Comparison of ENCODE assay signal across 25 mouse cellular contexts in genomic region chr1:119537651-119538050, GRCm38 (mm10).
"Had no signal": no experiment of that assay in that cellular context is flagged by ENCODE, and none has a peak within 500 bp of the region (broad histone marks: within the 10 kb centered on the region; RNA-seq: fewer than 3 reads in every experiment).

No protein-coding gene starts in this region.

- H3K4me2 ChIP-seq: kidney, embryonic 15.5 days; limb, embryonic 13.5 days; liver, embryonic 12.5 days; liver, embryonic 15.5 days; lung, embryonic 15.5 days; midbrain, embryonic 11.5 days; neural tube, embryonic 12.5 days; neural tube, embryonic 15.5 days; stomach, embryonic 15.5 days had no signal

- H3K9ac ChIP-seq: kidney, embryonic 15.5 days; limb, embryonic 13.5 days; liver, embryonic 12.5 days; liver, embryonic 15.5 days; lung, embryonic 15.5 days; neural tube, embryonic 12.5 days; neural tube, embryonic 15.5 days; stomach, embryonic 15.5 days had no signal

- ATAC-seq: liver, embryonic 12.5 days had no signal

- H3K4me3 ChIP-seq: kidney, embryonic 15.5 days; limb, embryonic 10.5 days; limb, embryonic 13.5 days; liver, embryonic 12.5 days; liver, embryonic 15.5 days; lung, embryonic 15.5 days; megakaryocyte, embryonic 14.5 days; neural tube, embryonic 12.5 days; neural tube, embryonic 15.5 days; stomach, embryonic 15.5 days had no signal

- H3K36me3 ChIP-seq: limb, embryonic 13.5 days; liver, embryonic 12.5 days; liver, embryonic 15.5 days; lung, embryonic 15.5 days; neural tube, embryonic 15.5 days; stomach, embryonic 15.5 days had no signal

- H3K9me3 ChIP-seq: kidney, embryonic 15.5 days; limb, embryonic 10.5 days; limb, embryonic 13.5 days; liver, embryonic 12.5 days; liver, embryonic 15.5 days; lung, embryonic 15.5 days; neural tube, embryonic 12.5 days; neural tube, embryonic 15.5 days; stomach, embryonic 15.5 days had no signal

- H3K27me3 ChIP-seq: kidney, embryonic 15.5 days; limb, embryonic 13.5 days; liver, embryonic 12.5 days; liver, embryonic 15.5 days; lung, embryonic 15.5 days; neural tube, embryonic 12.5 days; neural tube, embryonic 15.5 days; stomach, embryonic 15.5 days had no signal

- H3K27ac ChIP-seq: kidney, embryonic 15.5 days; limb, embryonic 10.5 days; limb, embryonic 13.5 days; liver, embryonic 12.5 days; liver, embryonic 15.5 days; lung, embryonic 15.5 days; neural tube, embryonic 12.5 days; neural tube, embryonic 15.5 days; stomach, embryonic 15.5 days had no signal

- H3K4me1 ChIP-seq: limb, embryonic 10.5 days; limb, embryonic 13.5 days; liver, embryonic 12.5 days; neural tube, embryonic 12.5 days; neural tube, embryonic 15.5 days; stomach, embryonic 15.5 days had no signal

- DNase-seq: kidney, adult 11 months; kidney, adult 8-10 months; kidney, postnatal 10 days; kidney, postnatal 4 days; liver; lung, adult 18-20 months; lung, postnatal 10 days; lung, postnatal 36 days; midbrain, embryonic 14.5 days; right cerebral cortex, adult 18-20 months; right cerebral cortex, postnatal 14 days; right cerebral cortex, postnatal 4 days; thymus, adult 2 months; thymus, postnatal 14 days had no signal
